10 mouse cellular contexts compared by ENCODE assay signal in genomic region chr8:125531088-125531438, GRCm38 (mm10). TPM values are rescaled to one million over a fixed set of nuclear protein-coding genes. Genes with fewer than 3 reads are reported as not detected.
A peak's percentile ranks its signal among the peaks of the same experiment; 100 is the strongest.
DNase-seq lines count a peak whose midpoint lies in the region; ATAC-seq and TF ChIP-seq lines count a peak whose summit lies in the region.
"Had no signal": no experiment of that assay in that cellular context is flagged by ENCODE, and none has a peak within 500 bp of the region (broad histone marks: within the 10 kb centered on the region; RNA-seq: fewer than 3 reads in every experiment).

No protein-coding gene starts in this region.

- intact Hi-C loops in heart, postnatal 36 days (cut with DNase I): loop anchor here (2.0 kb wide), 1 partner anchor 38 kb away; the partner anchor contains the start of gene Sipa1l2

- H3K36me3 ChIP-seq in heart, embryonic 11.5 days (ENCODE audit: control insufficient read depth, insufficient read depth, low read length): no peaks in the 10 kb centered on the region
- H3K36me3 ChIP-seq in lung, embryonic 14.5 days (ENCODE audit: insufficient read depth): no peaks in the 10 kb centered on the region
- H3K36me3 ChIP-seq in lung, postnatal 0 days (ENCODE audit: insufficient read depth, low read length): no peaks in the 10 kb centered on the region
- H3K36me3 ChIP-seq in limb, embryonic 10.5 days: no peaks in the 10 kb centered on the region

- no peak for DNase-seq in heart, postnatal 36 days
- DNase-seq in lung, embryonic 14.5 days: peak; percentile 77
- no peak for DNase-seq in lung, postnatal 0 days (ENCODE audit: low spot score)
- peak; percentile 67 for DNase-seq in MN1 (ENCODE audit: low spot score)
- DNase-seq in limb, embryonic 10.5 days (ENCODE audit: low spot score): no peak
- DNase-seq in cerebellum, adult 8-10 months: no peak
- DNase-seq: cerebellum, adult 9-10 months had no signal

- H3K9ac ChIP-seq in heart, embryonic 11.5 days (ENCODE audit: low read depth, low read length): no peak overlapping the region
- H3K9ac ChIP-seq in lung, embryonic 14.5 days: no peak overlapping the region
- no peak overlapping the region for H3K9ac ChIP-seq in lung, postnatal 0 days (replicated peaks; ENCODE audit: low read depth)
- H3K9ac ChIP-seq: liver, embryonic 14.5 days had no signal

- no peak for ATAC-seq in heart, embryonic 11.5 days (replicated peaks; ENCODE audit: insufficient number of reproducible peaks, low FRiP score, low TSS enrichment)
- ATAC-seq in lung, embryonic 14.5 days (ENCODE audit: insufficient read depth): no peak; the same call in 1 of the 2 replicates
- no peak for ATAC-seq in lung, postnatal 0 days

- TF ChIP-seq CTCF in lung, embryonic 14.5 days (IDR thresholded peaks at IDR 0.05; ENCODE audit: low read depth): no peak
- no peak for TF ChIP-seq CTCF in lung, postnatal 0 days (IDR thresholded peaks at IDR 0.05)

- WGBS in heart, embryonic 11.5 days (ENCODE audit: insufficient replicate concordance): 48% methylated on average over 6 of the region's 6 CpGs
- 29% methylated on average over 6 of the region's 6 CpGs for WGBS in lung, embryonic 14.5 days
- 32% methylated on average over 6 of the region's 6 CpGs for WGBS in lung, postnatal 0 days
- WGBS in limb, embryonic 10.5 days: 59% methylated on average over 6 of the region's 6 CpGs

- H3K4me1 ChIP-seq in heart, embryonic 11.5 days (ENCODE audit: control insufficient read depth, insufficient read depth, low read length): peaks cover 86% of the 10 kb centered on the region
- H3K4me1 ChIP-seq in lung, embryonic 14.5 days (ENCODE audit: insufficient read depth): peaks cover 43% of the 10 kb centered on the region
- H3K4me1 ChIP-seq in lung, postnatal 0 days (ENCODE audit: insufficient read depth, low read depth, low read length): peaks cover 22% of the 10 kb centered on the region; the same call in 1 of the 2 replicates
- H3K4me1 ChIP-seq in limb, embryonic 10.5 days: peaks cover 74% of the 10 kb centered on the region

- H3K9me3 ChIP-seq in heart, embryonic 11.5 days (replicated peaks; ENCODE audit: control insufficient read depth, low read length): no peaks in the 10 kb centered on the region
- no peaks in the 10 kb centered on the region for H3K9me3 ChIP-seq in lung, embryonic 14.5 days (ENCODE audit: low read depth, low read length)
- H3K9me3 ChIP-seq in lung, postnatal 0 days (ENCODE audit: low read length): no peaks in the 10 kb centered on the region
- no peaks in the 10 kb centered on the region for H3K9me3 ChIP-seq in limb, embryonic 10.5 days (replicated peaks)

- TF ChIP-seq EP300 in lung, postnatal 0 days (IDR thresholded peaks at IDR 0.05): no peak

- 0 out of 2 replicates have a peak overlapping the region, but pooled peaks have one; percentile 6 for H3K27ac ChIP-seq in heart, embryonic 11.5 days (ENCODE audit: low read depth, low read length)
- H3K27ac ChIP-seq in lung, embryonic 14.5 days (ENCODE audit: low read depth): 0 out of 2 replicates have a peak overlapping the region, but pooled peaks have one; percentile 38
- no peak overlapping the region for H3K27ac ChIP-seq in lung, postnatal 0 days (ENCODE audit: low read length)
- H3K27ac ChIP-seq in limb, embryonic 10.5 days: peak overlapping the region; percentile 38; the same call in 1 of the 2 replicates
- H3K27ac ChIP-seq: liver, embryonic 14.5 days had no signal

- H3K4me2 ChIP-seq in heart, embryonic 11.5 days: no peak overlapping the region
- no peak overlapping the region for H3K4me2 ChIP-seq in lung, embryonic 14.5 days
- H3K4me2 ChIP-seq in lung, postnatal 0 days (replicated peaks; ENCODE audit: low read depth, low read length): no peak overlapping the region

- no peak overlapping the region for H3K4me3 ChIP-seq in heart, embryonic 11.5 days (ENCODE audit: low read depth, low read length)
- H3K4me3 ChIP-seq in lung, embryonic 14.5 days (ENCODE audit: low read depth, low read length): no peak overlapping the region
- H3K4me3 ChIP-seq in lung, postnatal 0 days (ENCODE audit: low read depth, low read length): no peak overlapping the region
- no peak overlapping the region for H3K4me3 ChIP-seq in limb, embryonic 10.5 days

- no peaks in the 10 kb centered on the region for H3K27me3 ChIP-seq in heart, embryonic 11.5 days (ENCODE audit: control insufficient read depth, insufficient read depth, low read length)
- H3K27me3 ChIP-seq in lung, embryonic 14.5 days (ENCODE audit: insufficient read depth, low read length): no peaks in the 10 kb centered on the region
- no peaks in the 10 kb centered on the region for H3K27me3 ChIP-seq in lung, postnatal 0 days (replicated peaks; ENCODE audit: insufficient read depth, low read length)
- no peaks in the 10 kb centered on the region for H3K27me3 ChIP-seq in limb, embryonic 10.5 days (ENCODE audit: low read depth, poor library complexity, severe bottlenecking)
- H3K27me3 ChIP-seq: CH12.LX had no signal

RNA-seq across cellular contexts. Expression of gene Sipa1l2, which starts 38.5 kb away (rescaled TPM):
- 16.8 and 19.4 TPM in 2 replicates for polyA plus RNA-seq in heart, embryonic 11.5 days (2014; fragmentation: Nextera tagmentation; extraction: Ambion mirVana)
- 10 to 100 TPM; 36.4 to 40.7 TPM for total RNA-seq in heart, postnatal 36 days (2021)
- polyA plus RNA-seq in lung, embryonic 14.5 days (2014; fragmentation: Nextera tagmentation; extraction: Ambion mirVana): 13.2 and 14.2 TPM in 2 replicates
- polyA plus RNA-seq in lung, postnatal 0 days (2015; fragmentation: Nextera tagmentation; extraction: Ambion mirVana): 9.4 and 11.1 TPM in 2 replicates
- polyA plus RNA-seq in limb, embryonic 10.5 days (2016; fragmentation: Nextera tagmentation; extraction: Ambion mirVana): 11.0 and 13.9 TPM in 2 replicates

Comparison
In these comparisons a context has a peak if more than half of its experiments do, and no peak if none do; other contexts are left out.
1. DNase-seq: peak in lung, embryonic 14.5 days (single experiment) and MN1 (single experiment); none in heart, postnatal 36 days (0 of 2), lung, postnatal 0 days (single experiment), limb, embryonic 10.5 days (single experiment) and cerebellum, adult 8-10 months (single experiment).